Mouse (Mus musculus) layer of hippocampus, postnatal 36 days (tissue): ENCODE measurements around the gene Olfr974. TPM values are rescaled to one million over a fixed set of nuclear protein-coding genes. Genes with fewer than 3 reads are reported as not detected.
"Not testable (repeated sequence)": the region's sequence is repeated elsewhere in the genome, so short reads cannot be mapped to it uniquely, and the experiment has no call there.

Source experiments
- DNase-seq, 2 experiments: peaks; one replicate each; pipeline ENCODE4 v3.0.0; 2022
- total RNA-seq, 2 experiments: library from RNA; stranded (reverse); gene quantifications; 2 replicates each; pipeline ENCODE4 v1.2.3; 2021

Gene Olfr974
- not detected for total RNA-seq

GRCm38 (mm10) chr9:39937201-39937600 is at the start of gene Olfr974:
Gene Olfr974 (plus strand): TSS chr9:39937501.
- DNase-seq = no peak

GRCm38 (mm10) chr9:39905106-39905505 is 32.2 kb upstream of the Olfr974 start:
- no peak for DNase-seq

GRCm38 (mm10) chr9:39907036-39907435 is 30.3 kb upstream of the Olfr974 start, which contains the start of gene Olfr229:
Gene Olfr229 (plus strand): TSS chr9:39907336.
- DNase-seq = no peak

GRCm38 (mm10) chr9:39909939-39910338 is 27.4 kb upstream of the Olfr974 start:
- DNase-seq = no peak

- DNase-seq = not testable (repeated sequence)
These were observed 9.1 kb upstream of the Olfr974 start for GRCm38 (mm10) chr9:39927975-39928836.

GRCm38 (mm10) chr9:39928837-39929236 is 8.5 kb upstream of the Olfr974 start:
- not testable (repeated sequence) for DNase-seq

- no peak for DNase-seq
These were observed 14.6 kb downstream of the Olfr974 start, which contains the start of gene Olfr975 for GRCm38 (mm10) chr9:39951946-39952345. Gene Olfr975 (minus strand): TSS chr9:39952046.

- not testable (repeated sequence) for DNase-seq
These were observed 23.7 kb downstream of the Olfr974 start, which contains the start of gene Olfr976 for GRCm38 (mm10) chr9:39961033-39961432. Gene Olfr976 (minus strand): TSS chr9:39961133.

GRCm38 (mm10) chr9:39976581-39977145 is 39.4 kb downstream of the Olfr974 start:
- DNase-seq = not testable (repeated sequence)

- no peak for DNase-seq
These were observed 54.5 kb downstream of the Olfr974 start, which contains the start of gene Olfr978 for GRCm38 (mm10) chr9:39991813-39992212. Gene Olfr978 (plus strand): TSS chr9:39992113.

Other genes starting within 250 kb of the Olfr974 start
- not detected for gene Olfr149, start 230.4 kb upstream of the Olfr974 start, total RNA-seq
- not detected for gene Olfr965, start 226.1 kb upstream of the Olfr974 start, total RNA-seq
- gene Olfr150, start 206.5 kb upstream of the Olfr974 start, total RNA-seq = not detected
- not detected for gene Olfr967, start 191.3 kb upstream of the Olfr974 start, total RNA-seq
- gene Olfr968, start 154.2 kb upstream of the Olfr974 start, total RNA-seq = not detected
- not detected for gene Olfr969, start 146.6 kb upstream of the Olfr974 start, total RNA-seq
- gene Olfr970, start 128.6 kb upstream of the Olfr974 start, total RNA-seq = not detected
- not detected for gene Olfr971, start 100.6 kb upstream of the Olfr974 start, total RNA-seq
- gene Olfr972, start 71.1 kb upstream of the Olfr974 start, total RNA-seq = not detected
- not detected for gene Olfr229, start 30.2 kb upstream of the Olfr974 start, total RNA-seq
- not detected for gene Olfr975, start 14.5 kb downstream of the Olfr974 start, total RNA-seq
- not detected for gene Olfr976, start 23.6 kb downstream of the Olfr974 start, total RNA-seq
- gene Olfr978, start 54.6 kb downstream of the Olfr974 start, total RNA-seq = not detected
- not detected for gene Olfr979, start 66.0 kb downstream of the Olfr974 start, total RNA-seq
- not detected for gene Olfr980, start 72.1 kb downstream of the Olfr974 start, total RNA-seq
- gene Olfr981, start 84.0 kb downstream of the Olfr974 start, total RNA-seq = not detected
- not detected for gene Olfr982, start 136.3 kb downstream of the Olfr974 start, total RNA-seq
- not detected for gene Olfr983, start 156.1 kb downstream of the Olfr974 start, total RNA-seq
- not detected for gene Olfr984, start 176.7 kb downstream of the Olfr974 start, total RNA-seq
- not detected for gene Olfr985, start 192.7 kb downstream of the Olfr974 start, total RNA-seq
- not detected for gene Tmem225, start 210.6 kb downstream of the Olfr974 start, total RNA-seq
- gene Olfr986, start 243.4 kb downstream of the Olfr974 start, total RNA-seq = not detected